ENCODE assay signal across 16 mouse cellular contexts in genomic region chr2:174643448-174644144, GRCm38 (mm10). TPM values are rescaled to one million over a fixed set of nuclear protein-coding genes. Genes with fewer than 3 reads are reported as not detected.
DNase-seq lines count a peak whose midpoint lies in the region; ATAC-seq lines count a peak whose summit lies in the region.
"Had no signal": no experiment of that assay in that cellular context is flagged by ENCODE, and none has a peak within 500 bp of the region (broad histone marks: within the 10 kb centered on the region; RNA-seq: fewer than 3 reads in every experiment).

Gene Zfp831 (plus strand): TSS chr2:174643534.

- H3K27me3 ChIP-seq in intestine, embryonic 14.5 days (replicated peaks; ENCODE audit: control insufficient read depth, insufficient read depth, low read length): no peaks in the 10 kb centered on the region
- no peaks in the 10 kb centered on the region for H3K27me3 ChIP-seq in intestine, embryonic 15.5 days (replicated peaks)
- no peaks in the 10 kb centered on the region for H3K27me3 ChIP-seq in embryonic facial prominence, embryonic 13.5 days
- no peaks in the 10 kb centered on the region for H3K27me3 ChIP-seq in limb, embryonic 15.5 days
- H3K27me3 ChIP-seq: CH12.LX; limb, embryonic 13.5 days; neural tube, embryonic 12.5 days had no signal

- H3K4me3 ChIP-seq in intestine, embryonic 14.5 days (ENCODE audit: low read depth, low read length): no peak within 1 kb of the TSS
- H3K4me3 ChIP-seq in intestine, embryonic 15.5 days (replicated peaks): no peak within 1 kb of the TSS
- no peak within 1 kb of the TSS for H3K4me3 ChIP-seq in embryonic facial prominence, embryonic 13.5 days
- no peak within 1 kb of the TSS for H3K4me3 ChIP-seq in limb, embryonic 15.5 days
- H3K4me3 ChIP-seq: limb, embryonic 13.5 days; neural tube, embryonic 12.5 days had no signal

- DNase-seq in intestine, embryonic 14.5 days (ENCODE audit: low spot score): peak; percentile 46
- DNase-seq in left cerebral cortex, postnatal 36 days (ENCODE audit: low spot score in 2 of 2): no peak
- DNase-seq in left cerebral cortex, postnatal 4 days: no peak
- DNase-seq in spleen, adult 18-20 months: no peak
- DNase-seq in right cerebral cortex, postnatal 25 days: no peak
- DNase-seq: adrenal gland, adult 8-10 months; cerebellum, postnatal 25 days; kidney, adult 2 months; thymus, postnatal 14 days had no signal

- no peak for ATAC-seq in intestine, embryonic 14.5 days (replicated peaks; ENCODE audit: low FRiP score, low TSS enrichment, low read depth)
- ATAC-seq in intestine, embryonic 15.5 days: no peak
- ATAC-seq in embryonic facial prominence, embryonic 13.5 days (ENCODE audit: insufficient number of reproducible peaks, insufficient read depth, low FRiP score, low TSS enrichment, low read depth): peak; percentile 67; the same call in 1 of the 2 replicates
- 0 out of 2 replicates have a peak, but pooled peaks have one; percentile 14 for ATAC-seq in limb, embryonic 15.5 days (ENCODE audit: insufficient number of reproducible peaks, low FRiP score, low TSS enrichment, low read depth)
- ATAC-seq: lung, postnatal 0 days had no signal

- 81% methylated on average over 18 of the region's 18 CpGs for WGBS in intestine, embryonic 14.5 days
- WGBS in intestine, embryonic 15.5 days: 74% methylated on average over 18 of the region's 18 CpGs
- 84% methylated on average over 18 of the region's 18 CpGs for WGBS in embryonic facial prominence, embryonic 13.5 days
- WGBS in limb, embryonic 15.5 days: 82% methylated on average over 18 of the region's 18 CpGs

- H3K4me2 ChIP-seq in intestine, embryonic 14.5 days (ENCODE audit: low read length): no peak within 1 kb of the TSS
- H3K4me2 ChIP-seq in intestine, embryonic 15.5 days (replicated peaks): no peak within 1 kb of the TSS
- no peak within 1 kb of the TSS for H3K4me2 ChIP-seq in embryonic facial prominence, embryonic 13.5 days
- no peak within 1 kb of the TSS for H3K4me2 ChIP-seq in limb, embryonic 15.5 days
- H3K4me2 ChIP-seq: limb, embryonic 13.5 days; neural tube, embryonic 12.5 days had no signal

- H3K9ac ChIP-seq in intestine, embryonic 14.5 days (ENCODE audit: low read length): no peak within 1 kb of the TSS
- no peak within 1 kb of the TSS; the same call in 1 of the 2 replicates for H3K9ac ChIP-seq in intestine, embryonic 15.5 days
- H3K9ac ChIP-seq in embryonic facial prominence, embryonic 13.5 days: no peak within 1 kb of the TSS
- no peak within 1 kb of the TSS for H3K9ac ChIP-seq in limb, embryonic 15.5 days
- H3K9ac ChIP-seq: limb, embryonic 13.5 days; neural tube, embryonic 12.5 days had no signal

- no peaks in the 10 kb centered on the region for H3K36me3 ChIP-seq in intestine, embryonic 14.5 days (ENCODE audit: control insufficient read depth, insufficient read depth, low read length)
- H3K36me3 ChIP-seq in intestine, embryonic 15.5 days: no peaks in the 10 kb centered on the region
- no peaks in the 10 kb centered on the region for H3K36me3 ChIP-seq in embryonic facial prominence, embryonic 13.5 days
- H3K36me3 ChIP-seq in limb, embryonic 15.5 days: no peaks in the 10 kb centered on the region
- H3K36me3 ChIP-seq: limb, embryonic 13.5 days; neural tube, embryonic 12.5 days had no signal

- H3K9me3 ChIP-seq in intestine, embryonic 14.5 days (ENCODE audit: control insufficient read depth, low read length): no peaks in the 10 kb centered on the region
- H3K9me3 ChIP-seq in intestine, embryonic 15.5 days: no peaks in the 10 kb centered on the region
- 0 out of 2 replicates have a peak, but pooled peaks cover 1% of the 10 kb centered on the region for H3K9me3 ChIP-seq in embryonic facial prominence, embryonic 13.5 days
- no peaks in the 10 kb centered on the region for H3K9me3 ChIP-seq in limb, embryonic 15.5 days
- H3K9me3 ChIP-seq: limb, embryonic 13.5 days; neural tube, embryonic 12.5 days had no signal

- no peaks in the 10 kb centered on the region for H3K4me1 ChIP-seq in intestine, embryonic 14.5 days (replicated peaks; ENCODE audit: control insufficient read depth, insufficient read depth, low read length)
- H3K4me1 ChIP-seq in intestine, embryonic 15.5 days (replicated peaks): no peaks in the 10 kb centered on the region
- H3K4me1 ChIP-seq in embryonic facial prominence, embryonic 13.5 days: no peaks in the 10 kb centered on the region
- no peaks in the 10 kb centered on the region for H3K4me1 ChIP-seq in limb, embryonic 15.5 days
- H3K4me1 ChIP-seq: limb, embryonic 13.5 days; neural tube, embryonic 12.5 days had no signal

- intact Hi-C loops in left cerebral cortex, postnatal 36 days (cut with DNase I): no loop called here
- intact Hi-C loops in left cerebral cortex, postnatal 4 days (cut with DNase I): no loop called here

- H3K27ac ChIP-seq in intestine, embryonic 14.5 days (ENCODE audit: low read depth): no peak within 1 kb of the TSS
- H3K27ac ChIP-seq in intestine, embryonic 15.5 days: no peak within 1 kb of the TSS
- no peak within 1 kb of the TSS for H3K27ac ChIP-seq in embryonic facial prominence, embryonic 13.5 days
- no peak within 1 kb of the TSS for H3K27ac ChIP-seq in limb, embryonic 15.5 days
- H3K27ac ChIP-seq: limb, embryonic 13.5 days; neural tube, embryonic 12.5 days had no signal

RNA-seq across cellular contexts. Expression of gene Zfp831, which starts in this region (rescaled TPM):
- not detected in 2 replicates for polyA plus RNA-seq in intestine, embryonic 14.5 days (2014; fragmentation: Nextera tagmentation; extraction: Ambion mirVana)
- 0.01 and 0.03 TPM in 2 replicates for polyA plus RNA-seq in intestine, embryonic 15.5 days (2015; fragmentation: Nextera tagmentation; extraction: Ambion mirVana)
- total RNA-seq in left cerebral cortex, postnatal 36 days (2021): 10 to 100 TPM; 14.2 to 20.2 TPM
- under 1 TPM; 0.30 to 0.52 TPM for total RNA-seq in left cerebral cortex, postnatal 4 days (2021)
- polyA plus RNA-seq in embryonic facial prominence, embryonic 13.5 days (2015; fragmentation: Nextera tagmentation; extraction: Ambion mirVana): 0.07 TPM in 1 of 2 replicates, not detected in the other
- not detected in 2 replicates for polyA plus RNA-seq in limb, embryonic 15.5 days (2015; fragmentation: Nextera tagmentation; extraction: Ambion mirVana)
- polyA plus RNA-seq: lung, postnatal 0 days; neural tube, embryonic 12.5 days had no signal

Comparison
In these comparisons a context has a peak if more than half of its experiments do, and no peak if none do; other contexts are left out.
1. RNA of gene Zfp831 (total RNA-seq): 14.2 to 20.2 TPM in left cerebral cortex, postnatal 36 days; 0.30 to 0.52 TPM in left cerebral cortex, postnatal 4 days; every median in the first group is over 4 times any median in the second.
2. Peak in DNase-seq in intestine, embryonic 14.5 days; RNA of the gene not detected or under 1 TPM.
3. Peak in ATAC-seq in embryonic facial prominence, embryonic 13.5 days; RNA of the gene not detected or under 1 TPM.
4. Peak in ATAC-seq in limb, embryonic 15.5 days; RNA of the gene not detected or under 1 TPM.